Mouse (Mus musculus) heart, postnatal 4 days (tissue): Measurements from ENCODE around the gene Slc15a4. TPM values are rescaled to one million over a fixed set of nuclear protein-coding genes. Genes with fewer than 3 reads are reported as not detected.
A peak's percentile ranks its signal among the peaks of the same experiment; 100 is the strongest.

ENCODE experiments used
- DNase-seq: peaks from one replicate; pipeline ENCODE4 v3.0.0; 2021
- total RNA-seq, 2 experiments: library from RNA; stranded (reverse); gene quantifications; 2 replicates each; pipeline ENCODE4 v1.2.3; 2021

Gene Slc15a4
- total RNA-seq, 2 experiments from 2014 or later, result 11.9 to 12.1 TPM

GRCm38 (mm10) chr5:127620371-127620770 is 12.3 kb downstream of the Slc15a4 start:
- DNase-seq, result no peak

DNA sequence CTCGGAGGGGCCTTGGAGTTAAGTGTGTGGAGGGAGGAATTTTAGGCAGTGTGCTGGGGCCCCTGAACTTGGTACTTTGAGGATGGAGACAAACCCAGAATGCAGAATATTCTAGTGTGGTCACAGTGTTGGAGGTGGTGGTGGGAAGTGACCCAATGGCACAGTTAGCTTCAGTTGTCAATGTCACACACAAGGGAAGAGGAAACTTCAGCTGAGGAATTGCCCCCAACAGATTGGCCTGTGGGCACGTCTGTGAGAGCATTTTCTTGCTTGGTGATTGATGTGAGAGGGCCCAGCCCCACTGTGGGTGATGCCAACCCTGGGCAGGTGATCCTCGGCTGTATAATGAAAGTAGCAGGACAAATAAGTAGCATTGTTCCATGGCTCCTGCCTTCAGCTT is 13.9 kb downstream of the Slc15a4 start:
- no peak for DNase-seq

GRCm38 (mm10) chr5:127616884-127617635 is 15.6 kb downstream of the Slc15a4 start:
- peak; percentile 99 for DNase-seq

- no peak for DNase-seq
These were observed 16.5 kb downstream of the Slc15a4 start for GRCm38 (mm10) chr5:127616151-127616550.

GRCm38 (mm10) chr5:127615459-127615858 is 17.2 kb downstream of the Slc15a4 start:
- no peak for DNase-seq

DNA sequence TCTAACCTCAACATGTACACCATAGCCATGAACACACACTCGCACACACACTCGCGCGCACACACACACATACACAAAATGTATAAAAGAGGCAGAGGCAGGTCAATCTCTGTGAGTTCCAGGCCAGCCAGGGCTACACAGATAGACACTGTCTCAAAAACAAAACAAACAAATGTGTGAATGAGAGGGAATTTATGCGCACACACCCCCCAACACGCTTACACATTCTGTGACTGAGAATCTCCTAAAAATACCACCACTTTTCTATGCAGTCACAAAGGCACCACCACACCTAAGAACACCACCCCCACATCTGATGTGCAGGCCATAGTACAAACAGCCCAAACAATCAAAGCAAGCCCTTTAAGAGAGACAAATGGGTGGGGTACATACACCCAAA is 20.3 kb downstream of the Slc15a4 start:
- DNase-seq, result no peak

GRCm38 (mm10) chr5:127611881-127612280 is 20.8 kb downstream of the Slc15a4 start:
- DNase-seq, result no peak

GRCm38 (mm10) chr5:127610787-127611509 is 21.7 kb downstream of the Slc15a4 start:
- peak; percentile 76 for DNase-seq

DNA sequence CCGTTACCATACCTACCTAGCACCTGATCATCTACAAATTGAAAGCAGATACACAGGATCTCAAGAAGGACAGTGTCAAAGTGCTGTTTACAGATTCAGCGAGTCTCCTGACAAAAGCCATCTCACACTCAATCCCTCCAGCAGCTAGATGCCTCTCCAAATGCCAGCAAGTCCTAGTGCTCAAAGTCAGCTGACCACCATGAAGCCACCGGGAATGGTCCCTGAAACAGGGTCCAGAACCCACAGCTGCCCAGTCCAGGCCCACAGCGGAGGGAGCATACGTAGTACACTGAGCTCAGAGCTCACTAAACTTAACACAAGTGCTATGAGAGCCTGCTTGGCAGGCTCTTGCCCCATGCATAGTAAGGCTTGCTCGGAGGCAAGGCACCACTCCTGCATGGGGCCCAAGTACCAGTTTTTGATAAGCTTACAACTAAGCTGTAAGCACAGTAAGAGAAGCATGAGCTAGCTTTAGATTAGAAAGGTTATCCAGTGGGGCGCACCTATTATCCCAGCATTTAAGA is 23.4 kb downstream of the Slc15a4 start:
- DNase-seq, result no peak

DNA sequence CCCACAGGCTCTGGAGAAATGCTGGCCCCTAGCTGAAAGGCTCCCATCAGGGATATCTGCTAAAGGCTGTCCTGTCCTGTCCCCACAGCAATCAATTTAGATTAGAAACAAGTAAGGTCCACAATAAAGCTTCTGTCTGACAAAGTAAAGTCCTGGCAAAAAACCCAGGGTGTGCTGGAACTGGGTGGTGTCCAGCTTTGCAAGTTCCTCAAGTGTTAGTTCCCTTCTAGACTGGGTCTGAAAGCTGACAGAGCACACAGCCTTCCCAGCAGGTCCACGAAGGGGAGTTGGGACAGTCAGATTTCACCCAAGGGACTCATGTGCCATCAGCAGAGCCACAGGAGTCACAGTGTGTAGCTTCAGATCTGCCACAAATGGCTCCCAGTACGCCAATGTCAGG is 25.2 kb downstream of the Slc15a4 start:
- no peak for DNase-seq

DNA sequence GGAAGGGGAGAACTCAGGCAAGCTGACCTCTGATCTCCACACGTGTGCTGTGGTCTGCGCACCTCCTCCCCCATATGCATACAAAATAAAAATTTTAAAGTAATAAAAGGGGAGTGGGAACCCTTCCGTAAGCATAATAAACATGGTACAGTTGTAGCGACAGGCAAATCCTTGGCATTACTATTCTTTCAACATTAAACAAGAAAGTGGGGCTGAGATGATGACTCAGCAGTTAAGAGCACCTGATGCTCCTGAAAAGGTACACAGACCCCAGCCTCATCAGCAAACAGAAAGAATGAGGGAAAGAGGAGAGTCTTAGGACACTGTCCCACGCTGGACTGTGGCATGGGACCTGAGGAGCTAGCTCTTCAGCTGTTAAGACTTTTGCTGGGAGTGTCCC is 29.7 kb downstream of the Slc15a4 start:
- no peak for DNase-seq

GRCm38 (mm10) chr5:127596862-127597261 is 35.8 kb downstream of the Slc15a4 start:
- no peak for DNase-seq

DNA sequence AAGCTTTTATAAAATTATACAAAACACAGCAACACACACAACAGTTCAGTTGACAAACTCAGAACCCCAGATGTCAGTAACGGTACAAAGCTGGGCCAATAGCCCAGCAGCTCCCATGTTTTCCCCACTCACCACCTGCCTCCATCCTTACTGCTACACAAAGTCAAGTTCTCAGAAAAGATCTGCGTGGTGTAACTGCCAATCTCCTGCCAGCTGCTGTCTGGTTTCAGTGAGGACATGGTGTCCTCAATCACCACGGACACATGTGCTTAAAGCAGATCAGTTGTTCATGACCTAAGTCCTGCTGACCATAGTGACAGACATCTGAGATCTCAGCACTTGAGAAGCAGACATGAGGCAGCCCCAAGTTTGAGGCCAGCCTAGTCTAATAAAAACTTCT is 37.0 kb downstream of the Slc15a4 start:
- DNase-seq, result no peak

GRCm38 (mm10) chr5:127592854-127593253 is 39.8 kb downstream of the Slc15a4 start:
- peak; percentile 28 for DNase-seq

GRCm38 (mm10) chr5:127592406-127592805 is 40.3 kb downstream of the Slc15a4 start:
- DNase-seq, result no peak

DNA sequence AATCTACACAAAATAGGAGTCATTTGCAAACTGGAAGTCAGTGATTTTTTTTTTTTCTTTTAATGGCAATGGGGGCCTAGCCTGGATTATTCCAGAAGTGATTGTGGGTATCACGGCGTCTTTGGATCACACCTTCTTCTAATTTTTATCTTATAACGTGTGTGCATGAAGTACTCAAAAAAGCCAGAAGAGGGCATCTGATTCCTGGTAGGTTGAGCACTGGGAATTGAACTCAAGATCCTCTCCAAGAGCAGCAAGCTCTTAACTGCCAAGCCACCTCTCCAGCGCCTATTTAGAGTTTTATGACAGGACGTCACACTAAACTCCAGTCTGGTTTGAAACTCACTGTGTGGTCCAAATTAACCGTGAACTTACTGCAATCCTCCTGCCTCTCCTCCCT is 44.8 kb downstream of the Slc15a4 start:
- DNase-seq, result no peak

DNA sequence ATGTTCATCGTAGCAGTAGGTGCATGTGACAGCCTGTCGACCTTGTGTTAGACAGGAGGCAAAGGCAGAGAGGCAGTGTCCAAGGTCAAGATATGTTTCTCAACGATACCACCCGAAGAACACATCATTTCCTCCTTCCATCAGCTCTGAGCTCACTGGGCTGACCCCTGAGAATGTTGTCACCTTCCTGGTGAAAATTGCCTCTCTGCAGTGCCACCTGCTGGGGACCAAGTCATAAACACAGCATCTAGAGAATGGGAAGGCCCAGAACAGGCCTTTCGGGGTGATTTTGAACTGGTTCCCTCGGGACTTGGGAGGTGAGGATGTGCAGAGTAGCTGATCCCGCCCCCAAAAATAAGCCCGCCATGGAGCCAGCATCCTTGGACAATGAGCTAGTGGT is 49.0 kb downstream of the Slc15a4 start:
- peak; percentile 10 for DNase-seq

DNA sequence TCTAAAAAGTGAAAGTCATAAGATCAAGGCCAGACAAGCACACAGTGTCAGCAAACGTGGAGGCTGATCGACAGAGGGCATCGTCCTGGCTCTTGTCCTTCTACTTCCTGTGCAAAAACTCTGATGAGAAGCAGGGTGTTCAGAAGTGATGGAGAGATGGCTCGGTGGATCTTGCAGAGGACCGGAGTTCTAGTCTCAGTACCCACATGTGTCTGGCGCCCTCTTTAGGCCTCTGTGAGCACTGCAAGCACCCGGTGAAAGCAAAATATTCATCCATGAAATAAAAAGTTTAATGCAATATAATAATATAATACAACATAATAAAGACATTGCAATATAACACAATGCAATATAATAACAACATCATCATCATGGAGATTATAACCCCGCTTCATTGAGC is 55.3 kb downstream of the Slc15a4 start:
- no peak for DNase-seq

GRCm38 (mm10) chr5:127567165-127567741 is 65.4 kb downstream of the Slc15a4 start:
- DNase-seq, result no peak

DNA sequence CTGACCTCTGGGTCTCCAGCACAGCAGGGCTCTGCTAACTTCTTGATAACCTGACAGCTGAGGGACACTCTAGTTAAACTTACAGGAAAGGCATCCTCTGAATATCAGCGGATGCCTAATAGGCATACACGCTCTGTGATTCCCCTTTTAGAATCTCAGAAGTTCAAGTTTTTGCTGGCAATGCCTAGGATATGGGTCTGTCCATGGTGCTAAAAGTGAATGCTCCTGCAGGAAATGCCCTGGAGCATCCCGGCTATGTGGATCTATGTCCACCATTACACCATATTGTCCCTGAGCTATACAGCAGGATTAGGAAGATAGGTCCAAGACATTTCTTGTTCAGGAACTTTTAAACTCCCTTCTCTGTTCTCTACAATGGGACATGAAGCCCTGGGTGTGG is 71.6 kb downstream of the Slc15a4 start:
- peak; percentile 14 for DNase-seq

DNA sequence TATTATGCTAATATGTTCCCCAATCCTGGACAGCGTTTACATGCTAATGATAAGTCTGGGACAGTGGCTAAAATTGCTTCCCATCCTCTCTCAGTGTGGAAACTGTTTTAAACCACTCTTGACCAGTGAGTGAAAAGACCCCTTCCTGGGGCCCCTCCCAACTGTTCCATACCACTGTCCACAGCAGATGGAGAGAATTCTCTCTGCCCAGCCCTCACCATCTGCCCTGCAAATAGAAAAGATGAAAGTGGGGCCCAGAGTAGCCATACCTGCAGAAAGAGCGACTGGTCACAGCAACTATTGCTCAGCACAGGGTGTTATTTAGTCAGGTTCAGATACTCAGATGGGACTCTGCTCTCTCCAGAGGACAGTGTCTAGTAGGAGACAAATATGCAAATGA is 84.6 kb downstream of the Slc15a4 start:
- no peak for DNase-seq

- DNase-seq, result no peak
These were observed 86.1 kb downstream of the Slc15a4 start for GRCm38 (mm10) chr5:127546585-127546991.
